Mouse (Mus musculus) spleen, adult 12 weeks (tissue): ENCODE data around the gene Ccs.
"Not testable (repeated sequence)": the region's sequence is repeated elsewhere in the genome, so short reads cannot be mapped to it uniquely, and the experiment has no call there.

Experiments used
- DNase-seq: peaks from one replicate; pipeline ENCODE4 v3.0.0; 2022; ENCODE audit warnings: low spot score

Gene Ccs

GRCm38 (mm10) chr19:4836096-4836495 lies 3.0 kb downstream of the Ccs start:
- DNase-seq: no peak

- DNase-seq: no peak
Observed at GRCm38 (mm10) chr19:4833977-4834376, 5.2 kb downstream of the Ccs start.

- DNase-seq: no peak
Observed at GRCm38 (mm10) chr19:4829156-4829555, 10.0 kb downstream of the Ccs start.

- DNase-seq: no peak
Observed at GRCm38 (mm10) chr19:4828444-4829114, 10.6 kb downstream of the Ccs start.

GRCm38 (mm10) chr19:4820678-4821303 lies 18.3 kb downstream of the Ccs start:
- no peak for DNase-seq

- DNase-seq: no peak
Observed at GRCm38 (mm10) chr19:4817182-4817835, 21.8 kb downstream of the Ccs start.

GRCm38 (mm10) chr19:4813015-4813414 lies 26.1 kb downstream of the Ccs start:
- DNase-seq: peak; percentile 25

GRCm38 (mm10) chr19:4812334-4812949 lies 26.7 kb downstream of the Ccs start:
- not testable (repeated sequence) for DNase-seq

- no peak for DNase-seq
Observed at GRCm38 (mm10) chr19:4811909-4812242, 27.3 kb downstream of the Ccs start.

GRCm38 (mm10) chr19:4811063-4811908 lies 27.8 kb downstream of the Ccs start, which contains the start of the genes Gm21992 and Rbm14:
TSS of gene Gm21992 (minus strand) at chr19:4811612.
TSS of gene Rbm14 (minus strand) at chr19:4811634.
- peak; percentile 96 for DNase-seq

GRCm38 (mm10) chr19:4810746-4811062 lies 28.4 kb downstream of the Ccs start:
- DNase-seq: no peak

GRCm38 (mm10) chr19:4810309-4810708 lies 28.8 kb downstream of the Ccs start:
- DNase-seq: no peak

- no peak for DNase-seq
Observed at GRCm38 (mm10) chr19:4803283-4803682, 35.8 kb downstream of the Ccs start.

GRCm38 (mm10) chr19:4802691-4803091 lies 36.4 kb downstream of the Ccs start:
- DNase-seq: no peak

- DNase-seq: no peak
Observed at GRCm38 (mm10) chr19:4799083-4799482, 40.0 kb downstream of the Ccs start.

- no peak for DNase-seq
Observed at GRCm38 (mm10) chr19:4797846-4798245, 41.3 kb downstream of the Ccs start.

- no peak for DNase-seq
Observed at GRCm38 (mm10) chr19:4795929-4796328, 43.2 kb downstream of the Ccs start.

GRCm38 (mm10) chr19:4793831-4794422 lies 45.2 kb downstream of the Ccs start, which contains the start of gene Rbm4:
TSS of gene Rbm4 (minus strand) at chr19:4793901.
- DNase-seq: peak; percentile 92

GRCm38 (mm10) chr19:4793281-4793830 lies 45.8 kb downstream of the Ccs start:
- no peak for DNase-seq

- no peak for DNase-seq
Observed at GRCm38 (mm10) chr19:4786313-4786712, 52.8 kb downstream of the Ccs start.

GRCm38 (mm10) chr19:4785206-4785605 lies 53.9 kb downstream of the Ccs start:
- no peak for DNase-seq
